Mouse (Mus musculus) cerebellum, postnatal 4 days (tissue): ENCODE measurements at regions not wholly inside any gene's neighbourhood (a gene's known extent, or its start where the extent isn't known, plus 50 kb on each side); places are given as distances from the start of the nearest gene placed in this dataset.
A peak's percentile ranks its signal among the peaks of the same experiment; 100 is the strongest.

Experiments
- DNase-seq, 2 experiments: peaks; one replicate each; pipeline ENCODE4 v3.0.0; 2022; ENCODE audit warnings: low spot score in 2 of 2, mixed read lengths in 1 of 2

- no peak for DNase-seq
These were observed 98.6 kb upstream of the Foxp3 start for GRCm38 (mm10) chrX:7474831-7475230.

GRCm38 (mm10) chrX:7473814-7474213 is 98.2 kb upstream of the Usp27x start:
- DNase-seq, result peak in 1 of 2 experiments; percentile 23

DNA sequence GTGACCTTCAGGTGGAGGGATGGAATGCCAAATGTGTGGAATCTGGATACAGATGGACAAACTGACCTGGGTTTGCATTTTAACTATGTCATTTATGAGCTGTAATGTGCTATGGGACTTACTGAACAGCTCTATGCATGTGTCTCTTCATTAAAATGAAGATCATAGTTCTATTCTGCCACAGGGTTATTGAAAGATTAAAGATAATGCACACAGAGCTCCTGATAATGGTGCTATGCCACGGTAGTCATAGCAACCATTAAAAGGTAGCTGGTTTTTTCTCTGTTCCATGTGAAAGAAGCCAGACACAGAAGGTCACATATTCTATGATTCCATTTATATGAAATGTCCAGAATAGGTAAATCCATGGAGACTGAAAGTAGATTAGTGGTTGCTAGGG is 94.2 kb upstream of the Usp27x start:
- no peak for DNase-seq

- no peak for DNase-seq
These were observed 92.4 kb upstream of the Usp27x start for GRCm38 (mm10) chrX:7467985-7468384.

- no peak for DNase-seq
These were observed 81.2 kb upstream of the Usp27x start for GRCm38 (mm10) chrX:7456851-7457250.

GRCm38 (mm10) chrX:7445035-7445434 is 69.4 kb upstream of the Usp27x start:
- DNase-seq, result no peak

- no peak for DNase-seq
These were observed 69.0 kb upstream of the Usp27x start for GRCm38 (mm10) chrX:7444583-7444982.

GRCm38 (mm10) chrX:7443996-7444421 is 68.4 kb upstream of the Usp27x start:
- DNase-seq, result no peak

GRCm38 (mm10) chrX:7435375-7436042 is 59.9 kb upstream of the Usp27x start:
- no peak for DNase-seq

DNA sequence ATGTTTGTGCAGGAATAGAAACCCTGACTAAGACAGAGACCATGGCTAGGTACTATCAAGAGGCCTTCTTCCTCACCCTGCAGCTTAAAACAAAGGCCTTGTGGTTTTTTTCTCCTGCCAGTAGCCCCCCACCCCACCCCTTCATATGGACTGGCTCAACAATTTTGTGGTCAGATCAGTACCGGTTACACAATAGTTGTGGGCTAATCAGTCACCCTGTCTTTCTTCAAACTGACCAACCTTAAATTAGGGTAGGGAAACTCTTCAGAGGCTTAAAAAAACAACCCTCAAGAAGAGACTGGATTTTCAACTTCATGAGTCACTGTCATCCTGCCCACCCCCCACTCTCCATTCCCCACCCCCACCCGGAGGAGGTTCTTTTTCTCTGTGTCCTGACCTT is 58.6 kb upstream of the Usp27x start:
- no peak for DNase-seq

DNA sequence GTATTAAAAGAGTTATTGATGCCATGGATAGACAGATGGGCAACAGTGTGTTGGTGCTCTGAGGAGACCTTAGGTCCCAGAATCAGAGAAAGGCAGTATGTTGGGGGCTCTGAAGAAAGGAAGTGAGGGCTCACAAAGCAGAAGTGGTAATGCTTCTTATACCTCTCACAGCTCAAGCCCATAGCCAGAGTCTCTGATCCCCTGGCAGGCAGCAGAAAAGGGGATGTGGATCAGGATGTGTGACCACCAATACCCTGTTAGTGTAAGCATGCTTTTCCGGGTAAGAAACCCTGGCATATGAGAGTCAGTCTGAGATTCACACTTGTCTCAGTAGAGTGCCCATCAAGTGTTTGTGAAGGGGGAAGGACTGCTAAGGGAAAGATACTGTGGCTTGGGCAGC is 54.8 kb upstream of the Usp27x start:
- DNase-seq, result no peak

GRCm38 (mm10) chrX:7429524-7429865 is 53.9 kb upstream of the Usp27x start:
- DNase-seq, result no peak

DNA sequence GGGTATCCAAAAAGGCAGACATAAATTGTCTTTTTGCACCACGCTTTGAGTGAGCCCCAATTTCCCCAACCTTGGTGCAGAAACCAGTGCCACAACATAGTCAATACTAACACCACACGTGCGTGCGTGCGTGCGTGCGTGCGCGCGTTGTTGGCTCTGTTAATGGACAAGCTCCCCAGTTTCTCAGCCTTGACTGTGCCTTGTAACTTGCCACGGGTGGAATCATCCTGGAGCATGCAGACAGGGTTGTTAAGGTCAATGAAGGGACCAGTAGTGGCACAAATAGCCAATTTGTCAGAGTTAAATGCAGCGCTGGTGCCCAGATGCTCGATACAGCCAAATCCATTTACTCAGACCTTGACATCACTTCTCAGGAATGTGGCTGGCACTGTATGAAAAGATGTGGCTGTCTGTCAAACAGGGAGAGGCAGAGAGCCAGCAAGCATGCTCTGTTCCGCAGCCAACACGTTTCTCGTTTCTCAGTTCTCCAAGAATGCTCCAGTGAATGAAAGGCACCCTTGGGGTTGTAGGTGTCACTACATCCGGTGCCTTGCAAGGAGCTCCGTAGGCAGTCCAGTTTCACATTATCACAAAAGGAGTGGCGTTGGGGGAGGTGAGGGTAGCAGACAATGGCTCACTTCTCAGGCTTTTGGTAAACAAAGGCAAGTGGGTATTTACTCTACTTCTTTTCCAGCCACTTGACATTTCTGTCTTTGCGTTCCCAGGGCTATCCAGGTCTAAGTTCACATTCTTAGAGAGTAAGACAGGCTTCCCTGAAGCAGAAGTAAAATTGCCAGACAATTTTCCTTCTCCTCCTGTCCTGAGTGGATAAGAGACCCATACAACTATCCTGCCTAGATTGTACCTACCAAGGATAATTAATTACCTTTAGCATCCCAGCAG is 53.2 kb upstream of the Usp27x start:
- DNase-seq, result peak in 1 of 2 experiments; percentile 23
